Mouse (Mus musculus): ENCODE results near the gene T2.
A peak's percentile ranks its signal among the peaks of the same experiment; 100 is the strongest.
"Not testable (repeated sequence)": the region's sequence is repeated elsewhere in the genome, so short reads cannot be mapped to it uniquely, and the experiment has no call there.

Gene T2

GRCm38 (mm10) chr17:8367514-8368480, 12.0 kb downstream of the T2 start:
- no peak for DNase-seq

- peak; percentile 40 to 46 for DNase-seq
These were observed 12.8 kb downstream of the T2 start for GRCm38 (mm10) chr17:8368570-8368969.

DNA sequence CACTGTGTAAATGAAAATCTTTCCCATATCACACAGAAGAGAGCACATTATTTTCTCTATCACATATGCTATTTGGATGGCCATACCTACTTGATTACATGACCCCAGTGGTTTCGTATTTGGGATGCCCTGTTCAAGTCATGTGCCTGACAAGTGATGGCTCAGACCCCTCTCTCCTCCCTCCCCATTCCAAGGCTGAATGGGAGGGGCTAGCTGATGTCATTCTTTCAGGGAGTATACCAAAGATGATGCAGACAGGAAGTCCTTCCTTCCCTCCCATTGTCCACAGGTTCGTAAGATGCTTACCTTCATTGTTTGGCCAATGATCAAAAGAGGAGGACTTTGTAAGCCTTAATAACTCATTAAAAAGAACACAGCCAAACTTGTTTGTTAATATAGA, 13.4 kb downstream of the T2 start:
- DNase-seq = peak in 1 of 2 experiments; percentile 13

DNA sequence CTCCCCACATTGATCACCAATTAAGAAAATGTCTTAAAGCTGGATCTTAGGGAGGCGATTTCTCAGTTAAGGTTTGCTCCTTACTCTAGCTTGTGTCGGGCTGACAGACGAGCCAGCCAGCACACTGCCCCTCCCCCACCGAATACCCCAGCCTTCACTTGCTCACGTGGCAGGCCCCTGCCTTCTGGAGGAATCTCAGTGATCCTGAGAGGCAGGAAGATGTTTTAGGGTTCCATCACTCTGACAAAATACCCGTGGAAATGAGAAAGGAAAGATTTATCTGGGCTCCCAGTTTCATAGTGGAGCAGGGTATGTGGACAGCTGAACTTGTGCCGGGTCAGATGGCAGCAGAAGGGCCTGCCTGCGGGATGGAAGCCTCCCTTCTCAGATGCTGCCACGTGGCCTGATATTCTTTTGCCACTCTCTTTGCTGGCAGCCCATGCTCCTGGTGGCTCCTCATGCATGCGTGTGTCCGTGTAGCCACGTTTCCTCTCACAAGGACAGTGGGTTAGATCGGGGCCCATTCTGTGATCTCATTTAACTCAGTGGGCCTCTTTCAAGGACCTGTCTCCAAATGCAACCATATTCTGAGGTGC, 14.9 kb downstream of the T2 start:
- DNase-seq = no peak

GRCm38 (mm10) chr17:8371834-8372233, 16.0 kb downstream of the T2 start:
- DNase-seq = peak; percentile 35 to 60

GRCm38 (mm10) chr17:8372286-8373046, 16.7 kb downstream of the T2 start:
- DNase-seq = peak; percentile 85

DNA sequence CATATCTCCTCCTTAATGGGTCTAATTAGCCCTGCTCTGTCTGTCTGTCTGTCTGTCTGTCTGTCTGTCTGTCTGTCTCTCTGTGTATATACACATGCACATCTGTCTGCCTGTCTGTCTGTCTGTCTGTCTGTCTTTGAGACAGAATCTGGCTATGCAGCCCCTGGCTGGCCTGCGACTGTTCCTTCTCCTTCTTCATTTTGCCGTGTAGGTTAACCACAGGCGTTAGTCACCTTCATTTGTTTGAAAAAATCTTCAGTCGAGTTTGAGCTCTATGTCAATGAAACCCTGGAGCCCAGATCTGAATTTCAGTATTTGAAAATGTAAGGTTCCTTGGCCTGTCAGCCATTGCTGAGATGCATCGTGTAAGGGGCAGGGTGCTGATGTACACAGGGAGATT, 21.5 kb downstream of the T2 start:
- no peak for DNase-seq

- no peak for DNase-seq
These were observed 29.6 kb downstream of the T2 start for GRCm38 (mm10) chr17:8385441-8385840.

- DNase-seq = peak; percentile 39 to 43
These were observed 32.7 kb downstream of the T2 start for GRCm38 (mm10) chr17:8388463-8388862.

- DNase-seq = no peak
These were observed 33.4 kb downstream of the T2 start for GRCm38 (mm10) chr17:8388990-8389789.

DNA sequence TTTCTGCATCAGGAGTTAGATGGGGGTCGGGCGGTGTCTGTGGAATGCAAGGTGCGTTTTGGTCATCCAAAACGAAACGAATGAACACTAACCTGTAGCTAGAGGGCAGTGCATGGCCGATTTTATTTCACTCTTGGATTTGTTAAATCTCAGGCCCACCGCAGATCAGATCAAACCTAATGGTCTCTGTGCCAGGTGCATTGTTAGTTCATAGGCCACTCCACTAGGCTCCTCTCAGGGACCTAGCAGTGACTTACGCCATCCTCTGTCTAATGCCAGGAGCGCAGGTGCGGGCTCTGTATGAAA, 34.0 kb downstream of the T2 start:
- no peak for DNase-seq

GRCm38 (mm10) chr17:8390487-8390886, 34.7 kb downstream of the T2 start:
- no peak for DNase-seq

DNA sequence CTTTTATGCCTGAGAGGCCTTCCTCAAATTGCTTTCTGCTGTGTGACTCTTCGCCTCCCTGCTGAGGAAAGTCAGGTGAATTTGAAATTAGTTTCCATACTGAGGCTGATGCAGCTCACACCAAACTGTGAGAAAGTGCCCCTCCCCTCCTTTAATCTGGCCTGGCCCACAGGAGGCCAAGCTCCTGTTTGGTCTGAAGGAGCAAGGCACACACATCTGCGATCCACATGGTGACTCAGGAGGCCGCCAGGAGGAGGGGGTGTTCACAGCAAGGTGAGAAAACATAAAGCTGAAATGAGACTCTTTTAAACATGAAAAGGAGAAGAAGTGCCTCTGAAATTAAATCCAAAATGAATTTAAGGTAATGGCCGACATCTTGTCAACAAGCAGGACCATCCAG, 40.6 kb downstream of the T2 start:
- DNase-seq = no peak

- no peak for DNase-seq
These were observed 42.2 kb downstream of the T2 start for GRCm38 (mm10) chr17:8397946-8398345.

DNA sequence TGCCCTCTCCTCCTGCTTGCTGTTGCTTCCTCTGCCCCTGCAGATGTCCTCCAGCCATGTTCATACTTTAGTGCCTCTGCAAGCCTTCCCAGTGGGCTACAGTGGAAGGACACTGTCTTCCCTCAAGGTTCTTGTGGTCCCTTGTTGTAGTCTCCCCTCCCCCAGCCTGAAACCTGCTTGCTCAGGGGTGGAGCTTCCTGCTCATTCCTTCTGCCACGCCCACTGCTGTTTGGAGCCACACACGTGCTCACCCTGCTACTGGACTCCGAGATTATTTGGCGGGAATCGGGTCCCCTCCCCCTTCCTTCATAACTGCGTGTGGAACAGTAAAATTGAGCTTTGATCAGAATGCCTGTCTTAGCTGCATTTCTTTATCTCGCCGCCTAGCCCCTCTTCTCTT, 48.1 kb downstream of the T2 start:
- DNase-seq = not testable (repeated sequence)

DNA sequence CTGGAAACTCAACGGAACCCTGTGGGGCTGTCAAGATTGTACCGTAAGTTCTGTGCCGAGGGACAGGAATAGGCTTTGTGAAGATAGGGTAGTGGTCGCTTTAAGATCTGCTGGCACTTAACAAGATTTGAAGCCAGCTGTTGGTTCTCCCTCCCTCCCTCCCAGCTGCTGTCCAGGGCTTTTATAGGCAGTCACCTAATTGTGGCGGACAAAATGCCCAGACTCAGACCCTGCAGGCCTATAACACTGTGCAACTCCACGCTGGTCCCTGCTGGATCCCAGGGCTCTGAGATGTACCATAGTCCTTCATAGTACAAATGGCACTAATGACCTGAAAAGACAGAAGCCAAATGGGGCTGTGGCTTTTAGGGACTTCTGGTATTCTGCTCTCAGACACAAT, 50.5 kb downstream of the T2 start:
- no peak for DNase-seq

GRCm38 (mm10) chr17:8408002-8408401, 52.2 kb downstream of the T2 start:
- DNase-seq = not testable (repeated sequence)

DNA sequence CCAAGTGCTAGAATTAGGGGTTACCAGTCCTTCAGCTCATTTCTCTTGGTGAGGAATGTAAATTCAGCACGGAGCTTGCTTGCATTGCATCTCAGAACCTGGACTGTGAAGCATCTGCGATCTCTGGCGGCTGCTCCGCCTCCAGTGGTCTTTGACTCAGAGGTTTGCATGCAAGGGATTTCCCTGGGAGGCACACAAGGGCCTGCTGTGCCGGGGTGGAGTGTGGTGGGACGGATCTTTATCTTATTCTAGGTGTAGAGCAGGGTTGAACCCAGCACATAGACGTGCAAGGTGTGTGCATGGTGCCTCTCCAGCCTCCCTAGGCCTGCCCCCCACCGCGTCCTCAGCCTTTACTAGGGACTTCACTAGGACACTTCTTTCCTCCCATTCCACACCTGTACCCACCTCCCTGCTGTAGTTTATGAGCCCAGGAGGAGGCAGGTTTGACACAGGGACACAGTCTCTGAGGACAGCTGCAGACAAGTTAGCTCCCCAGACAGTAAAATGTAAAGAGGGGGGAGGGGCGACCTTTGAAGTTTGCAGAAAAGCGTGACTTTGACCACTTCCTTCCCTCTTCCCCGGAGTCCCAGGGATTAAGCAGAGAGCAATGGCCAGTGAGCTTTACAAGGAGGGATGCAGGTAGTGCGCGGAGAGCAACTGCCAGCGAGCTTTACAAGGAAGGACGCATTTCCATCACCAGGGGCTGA, 53.0 kb downstream of the T2 start:
- no peak for DNase-seq

- DNase-seq = no peak
These were observed 54.5 kb downstream of the T2 start for GRCm38 (mm10) chr17:8410330-8410729.

DNA sequence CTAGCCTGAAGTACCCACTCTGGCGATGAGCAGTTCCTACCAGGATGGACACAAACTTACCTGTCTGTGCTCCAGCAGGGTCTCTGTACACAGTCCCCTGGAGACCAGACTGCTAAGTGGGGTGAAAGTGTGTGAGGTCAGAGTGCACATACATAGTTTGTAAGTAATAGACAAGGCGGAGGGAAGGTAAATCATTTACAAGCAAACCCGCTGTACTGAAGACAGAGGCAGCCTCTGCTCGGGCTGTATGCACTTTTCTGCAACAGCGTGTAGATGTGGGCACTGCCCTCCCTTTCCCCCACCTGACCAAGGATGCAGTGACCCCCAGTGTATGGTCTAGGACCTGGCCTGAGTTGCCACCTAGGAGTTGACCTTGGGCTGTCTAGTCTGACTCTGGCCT, 57.9 kb downstream of the T2 start:
- no peak for DNase-seq

- no peak for DNase-seq
These were observed 59.7 kb downstream of the T2 start for GRCm38 (mm10) chr17:8415533-8415932.

DNA sequence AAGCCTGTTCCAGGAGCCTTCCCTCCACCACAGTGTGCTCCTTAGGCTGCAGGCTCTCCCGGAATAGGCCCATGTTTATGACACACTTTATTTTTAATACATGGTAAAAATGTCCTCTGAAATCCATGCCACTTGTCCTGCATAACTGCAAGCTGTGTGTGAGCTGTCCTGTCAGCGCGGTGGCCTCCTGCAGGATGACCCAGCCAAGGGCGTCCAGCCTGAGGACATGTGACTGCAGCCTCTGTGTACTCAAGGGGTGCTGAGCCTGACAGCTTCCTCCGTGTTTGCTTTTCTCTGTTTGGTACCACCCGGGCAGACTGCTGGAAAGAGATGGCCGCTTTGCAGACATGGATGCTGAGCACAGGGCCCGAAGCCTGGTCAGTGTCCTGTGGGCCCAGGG, 61.1 kb downstream of the T2 start:
- no peak for DNase-seq

Data from cerebellum, adult 18-20 months (tissue).